Mouse (Mus musculus): ENCODE data around the gene Klhdc10. TPM values are rescaled to one million over a fixed set of nuclear protein-coding genes. Genes with fewer than 3 reads are reported as not detected.

The Klhdc10 gene
- polyA plus RNA-seq (2012; rRNA removed) = 6.6 and 7.1 TPM in 2 replicates

GRCm38 (mm10) chr6:30401308-30402015 lies at the start of gene Klhdc10:
TSS of gene Klhdc10 (plus strand) at chr6:30401868.
- H3K4me3 ChIP-seq (ENCODE audit: low read depth, low read length) = peak within 1 kb of the TSS; percentile 98
- peak within 1 kb of the TSS; percentile 70 for H3K27ac ChIP-seq (ENCODE audit: insufficient read depth, low read depth, low read length)
- no peaks in the 10 kb centered on the region for H3K27me3 ChIP-seq (ENCODE audit: control insufficient read depth, insufficient read depth, low read length)
- TF ChIP-seq POLR2A (IDR thresholded peaks at IDR 0.05; ENCODE audit: low read depth, low read length) (peak; percentile 25; the same call in 1 of the 2 replicates), CTCF (IDR thresholded peaks at IDR 0.05; ENCODE audit: extremely low read depth, insufficient read length, insufficient replicate concordance, low read depth, low read length) (no peak; the same call in 1 of the 2 replicates)
- H3K4me1 ChIP-seq (ENCODE audit: control insufficient read depth, insufficient read depth, insufficient read length, low read length) = peaks cover 2% of the 10 kb centered on the region; the same call in 1 of the 2 replicates
- under 1% methylated on average over 41 of the region's 41 CpGs for WGBS
- H3K36me3 ChIP-seq (ENCODE audit: control insufficient read depth, insufficient read depth, low read length) = no peaks in the 10 kb centered on the region

DNA sequence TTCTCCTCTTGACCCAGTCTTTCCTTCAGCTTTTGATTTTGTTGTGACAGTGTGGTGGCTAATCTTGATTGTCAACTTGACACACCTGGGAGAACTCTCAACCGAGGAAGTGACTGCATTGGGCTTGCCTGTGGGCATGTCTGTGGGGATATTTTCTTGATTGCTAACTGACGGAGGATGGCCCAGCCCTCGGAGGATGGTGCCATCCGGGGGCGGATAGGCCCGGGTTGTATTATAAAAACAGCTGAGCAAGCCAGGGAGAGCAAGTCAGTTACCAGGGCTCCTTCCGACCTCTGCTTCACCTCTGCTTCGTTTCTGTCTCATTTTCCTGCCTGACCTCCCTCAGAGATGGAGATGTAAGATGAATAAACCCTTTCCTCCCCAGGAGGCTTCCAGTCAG lies 48.9 kb upstream of the Klhdc10 start:
- H3K36me3 ChIP-seq (ENCODE audit: control insufficient read depth, insufficient read depth, low read length) = no peaks in the 10 kb centered on the region
- WGBS = 60% methylated on average over 8 of the region's 8 CpGs
- no peak for TF ChIP-seq CTCF (IDR thresholded peaks at IDR 0.05; ENCODE audit: extremely low read depth, insufficient read length, insufficient replicate concordance, low read depth, low read length)
- TF ChIP-seq POLR2A (IDR thresholded peaks at IDR 0.05; ENCODE audit: low read depth, low read length) = no peak
- H3K27me3 ChIP-seq (ENCODE audit: control insufficient read depth, insufficient read depth, low read length) = no peaks in the 10 kb centered on the region
- no peak overlapping the region for H3K4me3 ChIP-seq (ENCODE audit: low read depth, low read length)
- H3K4me1 ChIP-seq (ENCODE audit: control insufficient read depth, insufficient read depth, insufficient read length, low read length) = 0 out of 2 replicates have a peak, but pooled peaks cover 1% of the 10 kb centered on the region
- no peak overlapping the region for H3K27ac ChIP-seq (ENCODE audit: insufficient read depth, low read depth, low read length)

DNA sequence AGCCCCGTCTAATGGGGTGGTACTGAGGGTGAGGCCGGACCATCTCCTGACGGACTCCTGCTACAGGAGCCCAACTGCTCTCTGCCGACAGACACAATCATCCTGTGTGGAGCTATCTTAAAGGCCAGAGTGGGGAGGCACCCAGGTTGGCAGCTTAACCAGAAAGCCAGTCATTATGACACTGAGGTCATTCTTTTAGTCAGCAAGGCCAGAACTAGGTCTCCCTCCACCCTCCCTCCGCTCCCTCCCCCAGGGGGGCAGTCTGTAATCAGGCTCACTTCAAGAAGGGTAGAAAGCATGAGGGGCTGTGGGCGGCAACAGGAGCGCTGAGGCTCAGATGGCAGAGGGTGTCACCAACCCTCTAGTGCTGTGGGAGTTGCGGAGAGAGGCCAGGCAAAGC lies 48.0 kb upstream of the Klhdc10 start:
- 94% methylated on average over 8 of the region's 8 CpGs for WGBS
- Histone ChIP-seq H3K27ac (ENCODE audit: insufficient read depth, low read depth, low read length) (no peak overlapping the region), H3K4me1 (ENCODE audit: control insufficient read depth, insufficient read depth, insufficient read length, low read length) (0 out of 2 replicates have a peak, but pooled peaks cover 1% of the 10 kb centered on the region), H3K4me3 (ENCODE audit: low read depth, low read length) (no peak overlapping the region), H3K27me3 (ENCODE audit: control insufficient read depth, insufficient read depth, low read length) (no peaks in the 10 kb centered on the region), H3K36me3 (ENCODE audit: control insufficient read depth, insufficient read depth, low read length) (no peaks in the 10 kb centered on the region)
- no peak for TF ChIP-seq POLR2A (IDR thresholded peaks at IDR 0.05; ENCODE audit: low read depth, low read length)
- no peak for TF ChIP-seq CTCF (IDR thresholded peaks at IDR 0.05; ENCODE audit: extremely low read depth, insufficient read length, insufficient replicate concordance, low read depth, low read length)

- Histone ChIP-seq H3K27me3 (ENCODE audit: control insufficient read depth, insufficient read depth, low read length) (no peaks in the 10 kb centered on the region), H3K4me1 (ENCODE audit: control insufficient read depth, insufficient read depth, insufficient read length, low read length) (0 out of 2 replicates have a peak, but pooled peaks cover 1% of the 10 kb centered on the region), H3K27ac (ENCODE audit: insufficient read depth, low read depth, low read length) (no peak overlapping the region), H3K4me3 (ENCODE audit: low read depth, low read length) (no peak overlapping the region), H3K36me3 (ENCODE audit: control insufficient read depth, insufficient read depth, low read length) (no peaks in the 10 kb centered on the region)
- 47% methylated on average over 5 of the region's 5 CpGs for WGBS
- TF ChIP-seq POLR2A (IDR thresholded peaks at IDR 0.05; ENCODE audit: low read depth, low read length) (no peak), CTCF (IDR thresholded peaks at IDR 0.05; ENCODE audit: extremely low read depth, insufficient read length, insufficient replicate concordance, low read depth, low read length) (no peak)
Measured at GRCm38 (mm10) chr6:30354760-30355159, 46.9 kb upstream of the Klhdc10 start.

DNA sequence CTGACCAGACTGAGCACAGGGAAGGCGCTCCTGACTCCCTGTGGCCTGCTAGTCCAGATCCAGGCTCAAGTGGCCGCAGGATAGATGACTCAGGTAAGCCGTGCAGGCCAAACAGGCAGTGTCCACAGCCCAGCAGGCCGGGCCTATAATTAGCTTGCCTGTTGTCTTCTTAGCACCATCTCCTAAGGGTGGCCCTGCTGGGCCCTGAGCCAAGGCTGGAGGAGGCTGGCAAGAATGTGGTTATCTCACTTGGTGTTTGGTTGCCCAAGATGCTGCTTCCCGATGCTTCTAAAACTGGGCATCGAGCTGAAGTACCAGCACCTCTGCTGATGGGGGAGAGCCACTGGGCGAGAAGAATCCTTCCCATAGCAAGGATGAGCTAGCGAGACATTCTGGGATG lies 46.0 kb upstream of the Klhdc10 start:
- Histone ChIP-seq H3K27me3 (ENCODE audit: control insufficient read depth, insufficient read depth, low read length) (no peaks in the 10 kb centered on the region), H3K4me3 (ENCODE audit: low read depth, low read length) (no peak overlapping the region), H3K36me3 (ENCODE audit: control insufficient read depth, insufficient read depth, low read length) (no peaks in the 10 kb centered on the region), H3K27ac (ENCODE audit: insufficient read depth, low read depth, low read length) (no peak overlapping the region), H3K4me1 (ENCODE audit: control insufficient read depth, insufficient read depth, insufficient read length, low read length) (0 out of 2 replicates have a peak, but pooled peaks cover 1% of the 10 kb centered on the region)
- whole genome bisulfite sequencing = 63% methylated on average over 8 of the region's 8 CpGs
- TF ChIP-seq POLR2A (IDR thresholded peaks at IDR 0.05; ENCODE audit: low read depth, low read length) (no peak), CTCF (IDR thresholded peaks at IDR 0.05; ENCODE audit: extremely low read depth, insufficient read length, insufficient replicate concordance, low read depth, low read length) (no peak)

DNA sequence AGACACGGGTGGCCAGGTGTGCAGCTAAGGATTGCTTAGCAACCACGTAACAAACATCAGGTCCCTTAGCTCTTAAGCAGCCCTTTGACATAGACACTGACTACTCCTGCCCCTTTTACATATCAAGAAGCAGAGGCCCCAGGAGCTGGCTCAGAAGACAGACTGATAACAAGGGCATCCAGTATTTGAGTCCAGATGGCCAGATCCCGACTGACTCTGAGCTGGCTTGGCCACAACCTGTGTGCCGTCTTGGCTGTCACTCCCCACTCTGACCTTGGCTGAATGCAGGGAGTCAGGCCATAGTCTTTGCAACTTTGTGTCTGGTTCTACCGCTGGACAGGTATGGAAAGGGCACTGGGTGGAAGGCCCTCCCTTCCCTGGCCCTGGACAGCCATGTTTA lies 45.5 kb upstream of the Klhdc10 start:
- 54% methylated on average over 5 of the region's 5 CpGs for WGBS
- H3K4me1 ChIP-seq (ENCODE audit: control insufficient read depth, insufficient read depth, insufficient read length, low read length) = 0 out of 2 replicates have a peak, but pooled peaks cover 1% of the 10 kb centered on the region

GRCm38 (mm10) chr6:30356680-30357079 lies 45.0 kb upstream of the Klhdc10 start:
- H3K36me3 ChIP-seq (ENCODE audit: control insufficient read depth, insufficient read depth, low read length) = no peaks in the 10 kb centered on the region
- no peak overlapping the region for H3K27ac ChIP-seq (ENCODE audit: insufficient read depth, low read depth, low read length)
- H3K4me1 ChIP-seq (ENCODE audit: control insufficient read depth, insufficient read depth, insufficient read length, low read length) = 0 out of 2 replicates have a peak, but pooled peaks cover 1% of the 10 kb centered on the region
- no peaks in the 10 kb centered on the region for H3K27me3 ChIP-seq (ENCODE audit: control insufficient read depth, insufficient read depth, low read length)
- no peak overlapping the region for H3K4me3 ChIP-seq (ENCODE audit: low read depth, low read length)
- no peak for TF ChIP-seq CTCF (IDR thresholded peaks at IDR 0.05; ENCODE audit: extremely low read depth, insufficient read length, insufficient replicate concordance, low read depth, low read length)
- TF ChIP-seq POLR2A (IDR thresholded peaks at IDR 0.05; ENCODE audit: low read depth, low read length) = no peak
- WGBS = 87% methylated on average over 12 of the region's 12 CpGs

More for the DNA sequence above, 45.5 kb upstream of the Klhdc10 start:
- TF ChIP-seq POLR2A (IDR thresholded peaks at IDR 0.05; ENCODE audit: low read depth, low read length) (no peak), CTCF (IDR thresholded peaks at IDR 0.05; ENCODE audit: extremely low read depth, insufficient read length, insufficient replicate concordance, low read depth, low read length) (no peak)
- Histone ChIP-seq H3K4me3 (ENCODE audit: low read depth, low read length) (no peak overlapping the region), H3K27me3 (ENCODE audit: control insufficient read depth, insufficient read depth, low read length) (no peaks in the 10 kb centered on the region), H3K36me3 (ENCODE audit: control insufficient read depth, insufficient read depth, low read length) (no peaks in the 10 kb centered on the region), H3K27ac (ENCODE audit: insufficient read depth, low read depth, low read length) (no peak overlapping the region)
